ENCODE assay signal across 19 mouse cellular contexts in the genomic region with DNA sequence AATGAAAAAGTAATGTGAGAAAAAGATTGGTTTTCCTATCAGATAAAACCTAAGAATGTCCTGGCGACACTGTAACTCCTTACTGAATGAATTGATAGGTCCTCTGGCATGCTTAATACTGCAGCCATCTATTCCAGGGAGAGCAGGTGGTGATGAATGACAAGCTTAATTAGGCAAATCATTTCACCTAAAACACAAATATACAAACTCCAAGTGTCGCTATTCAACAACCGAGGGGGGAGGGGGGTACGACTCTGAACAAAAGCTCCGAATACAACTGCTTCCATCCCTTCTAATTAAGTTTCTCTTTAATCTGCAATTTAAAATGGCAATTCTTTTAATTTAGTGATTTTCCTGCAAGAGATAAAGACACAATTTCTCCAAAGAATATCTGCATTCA. TPM values are rescaled to one million over a fixed set of nuclear protein-coding genes. Genes with fewer than 3 reads are reported as not detected.
DNase-seq lines count a peak whose midpoint lies in the region; ATAC-seq and TF ChIP-seq lines count a peak whose summit lies in the region.
"Had no signal": no experiment of that assay in that cellular context is flagged by ENCODE, and none has a peak within 500 bp of the region (broad histone marks: within the 10 kb centered on the region; RNA-seq: fewer than 3 reads in every experiment).

No protein-coding gene starts in this region.

- no peak overlapping the region for H3K9ac ChIP-seq in forebrain, embryonic 13.5 days
- no peak overlapping the region for H3K9ac ChIP-seq in forebrain, postnatal 0 days
- no peak overlapping the region for H3K9ac ChIP-seq in forebrain, embryonic 15.5 days (replicated peaks)
- no peak overlapping the region for H3K9ac ChIP-seq in lung, postnatal 0 days (replicated peaks; ENCODE audit: low read depth)
- H3K9ac ChIP-seq: embryonic facial prominence, embryonic 13.5 days; embryonic facial prominence, embryonic 15.5 days had no signal

- 0 out of 2 replicates have a peak, but pooled peaks have one; percentile 23 for ATAC-seq in forebrain, embryonic 13.5 days
- ATAC-seq in forebrain, postnatal 0 days: no peak
- ATAC-seq in forebrain, embryonic 15.5 days (replicated peaks): no peak
- ATAC-seq in lung, postnatal 0 days: no peak

- H3K4me3 ChIP-seq in forebrain, embryonic 13.5 days: no peak overlapping the region
- no peak overlapping the region for H3K4me3 ChIP-seq in forebrain, postnatal 0 days (ENCODE audit: low read depth, low read length)
- no peak overlapping the region for H3K4me3 ChIP-seq in forebrain, embryonic 15.5 days
- H3K4me3 ChIP-seq in lung, postnatal 0 days (ENCODE audit: low read depth, low read length): no peak overlapping the region
- H3K4me3 ChIP-seq: embryonic facial prominence, embryonic 13.5 days; embryonic facial prominence, embryonic 15.5 days; erythroblast, embryonic 14.5 days had no signal

- no peak for TF ChIP-seq CTCF in forebrain, postnatal 0 days (IDR thresholded peaks at IDR 0.05; ENCODE audit: low read depth)
- no peak for TF ChIP-seq CTCF in brain, embryonic 14.5 days (IDR thresholded peaks at IDR 0.05; ENCODE audit: borderline replicate concordance, extremely low read depth, insufficient read depth, insufficient read length)
- TF ChIP-seq CTCF in lung, postnatal 0 days (IDR thresholded peaks at IDR 0.05): no peak

- 24% methylated on average over 5 of the region's 5 CpGs for WGBS in forebrain, embryonic 13.5 days
- 20% methylated on average over 5 of the region's 5 CpGs for whole genome bisulfite sequencing in forebrain, postnatal 0 days
- 18% methylated on average over 5 of the region's 5 CpGs for WGBS in forebrain, embryonic 15.5 days
- 75% methylated on average over 5 of the region's 5 CpGs for WGBS in lung, postnatal 0 days

- H3K4me2 ChIP-seq in forebrain, embryonic 13.5 days: no peak overlapping the region
- H3K4me2 ChIP-seq in forebrain, postnatal 0 days (ENCODE audit: low read depth): no peak overlapping the region
- no peak overlapping the region; the same call in 1 of the 2 replicates for H3K4me2 ChIP-seq in forebrain, embryonic 15.5 days (replicated peaks)
- no peak overlapping the region for H3K4me2 ChIP-seq in lung, postnatal 0 days (replicated peaks; ENCODE audit: low read depth, low read length)
- H3K4me2 ChIP-seq: embryonic facial prominence, embryonic 13.5 days; embryonic facial prominence, embryonic 15.5 days had no signal

- peaks cover 46% of the 10 kb centered on the region for H3K4me1 ChIP-seq in forebrain, embryonic 13.5 days
- H3K4me1 ChIP-seq in forebrain, postnatal 0 days (ENCODE audit: insufficient read depth): peaks cover 13% of the 10 kb centered on the region
- H3K4me1 ChIP-seq in forebrain, embryonic 15.5 days: peaks cover 44% of the 10 kb centered on the region
- H3K4me1 ChIP-seq in lung, postnatal 0 days (ENCODE audit: insufficient read depth, low read depth, low read length): peaks cover 23% of the 10 kb centered on the region

- DNase-seq in forebrain, postnatal 0 days: no peak
- DNase-seq in brain, embryonic 14.5 days (ENCODE audit: low read depth): peak; percentile 80
- DNase-seq in adrenal gland, postnatal 10 days: no peak
- no peak for DNase-seq in lung, postnatal 0 days (ENCODE audit: low spot score)
- DNase-seq: adrenal gland, adult 2 months; adrenal gland, postnatal 14 days; adrenal gland, postnatal 36 days; cerebellum, adult 11 months; cerebellum, adult 18-20 months; cerebellum, adult 8-10 months; cerebellum, adult 9-11 months; cerebellum, postnatal 14 days; cerebellum, postnatal 36 days; embryo, embryonic 11 days had no signal

- no peaks in the 10 kb centered on the region for H3K9me3 ChIP-seq in forebrain, embryonic 13.5 days (replicated peaks)
- H3K9me3 ChIP-seq in forebrain, postnatal 0 days (ENCODE audit: low read length): no peaks in the 10 kb centered on the region
- no peaks in the 10 kb centered on the region for H3K9me3 ChIP-seq in forebrain, embryonic 15.5 days
- H3K9me3 ChIP-seq in lung, postnatal 0 days (ENCODE audit: low read length): no peaks in the 10 kb centered on the region
- H3K9me3 ChIP-seq: embryonic facial prominence, embryonic 13.5 days; embryonic facial prominence, embryonic 15.5 days had no signal

- no peak overlapping the region for H3K27ac ChIP-seq in forebrain, embryonic 13.5 days
- H3K27ac ChIP-seq in forebrain, postnatal 0 days (ENCODE audit: low read depth, low read length): no peak overlapping the region
- peak overlapping the region; percentile 31; the same call in 1 of the 2 replicates for H3K27ac ChIP-seq in forebrain, embryonic 15.5 days (replicated peaks)
- no peak overlapping the region for H3K27ac ChIP-seq in lung, postnatal 0 days (ENCODE audit: low read length)
- H3K27ac ChIP-seq: embryonic facial prominence, embryonic 13.5 days; embryonic facial prominence, embryonic 15.5 days had no signal

- H3K27me3 ChIP-seq in forebrain, embryonic 13.5 days: peaks cover 31% of the 10 kb centered on the region
- H3K27me3 ChIP-seq in forebrain, postnatal 0 days (ENCODE audit: insufficient read depth, low read length): no peaks in the 10 kb centered on the region
- H3K27me3 ChIP-seq in forebrain, embryonic 15.5 days: no peaks in the 10 kb centered on the region
- H3K27me3 ChIP-seq in lung, postnatal 0 days (replicated peaks; ENCODE audit: insufficient read depth, low read length): no peaks in the 10 kb centered on the region
- H3K27me3 ChIP-seq: embryonic facial prominence, embryonic 13.5 days; embryonic facial prominence, embryonic 15.5 days had no signal

- TF ChIP-seq EP300 in lung, postnatal 0 days (IDR thresholded peaks at IDR 0.05): no peak

- H3K36me3 ChIP-seq in forebrain, embryonic 13.5 days (ENCODE audit: poor library complexity, severe bottlenecking): peaks cover 36% of the 10 kb centered on the region
- H3K36me3 ChIP-seq in forebrain, postnatal 0 days (ENCODE audit: insufficient read depth): peaks cover 24% of the 10 kb centered on the region
- H3K36me3 ChIP-seq in forebrain, embryonic 15.5 days: peaks cover 25% of the 10 kb centered on the region
- H3K36me3 ChIP-seq in lung, postnatal 0 days (ENCODE audit: insufficient read depth, low read length): 0 out of 2 replicates have a peak, but pooled peaks cover 7% of the 10 kb centered on the region

- TF ChIP-seq POLR2A in brain, embryonic 14.5 days (IDR thresholded peaks at IDR 0.05; ENCODE audit: borderline replicate concordance, extremely low read depth, insufficient read depth, insufficient read length, poor library complexity, severe bottlenecking): no peak

RNA-seq across cellular contexts. Expression of gene Slc25a51, which starts 40.4 kb away (rescaled TPM):
- polyA plus RNA-seq in forebrain, embryonic 13.5 days (2015; fragmentation: Nextera tagmentation; extraction: Ambion mirVana): 72.5 and 74.0 TPM in 2 replicates
- 94.6 and 128 TPM in 2 replicates for total RNA-seq in forebrain, postnatal 0 days (2014; rRNA removed)
- polyA plus RNA-seq in forebrain, postnatal 0 days (2015; fragmentation: Nextera tagmentation; extraction: Ambion mirVana): 76.8 and 83.9 TPM in 2 replicates
- polyA plus RNA-seq in brain, embryonic 14.5 days (2012; rRNA removed): 130 and 146 TPM in 2 replicates
- polyA plus RNA-seq in forebrain, embryonic 15.5 days (2015; fragmentation: Nextera tagmentation; extraction: Ambion mirVana): 86.1 and 87.3 TPM in 2 replicates
- total RNA-seq in adrenal gland, postnatal 10 days (2021): 100 to 1,000 TPM; 360 to 448 TPM
- 59.4 and 69.4 TPM in 2 replicates for polyA plus RNA-seq in lung, postnatal 0 days (2015; fragmentation: Nextera tagmentation; extraction: Ambion mirVana)
